Mouse (Mus musculus): ENCODE measurements around the gene Ncf2.

GRCm38 (mm10) chr1:152846856-152847255 is 46.9 kb downstream of the Ncf2 start:
- no peak for TF ChIP-seq CTCF (IDR thresholded peaks at IDR 0.05; ENCODE audit: low read depth, low read length)
- no peak for TF ChIP-seq GATA1 (IDR thresholded peaks at IDR 0.05; ENCODE audit: borderline replicate concordance, low read length)

All from G1E (cell line).